Mouse (Mus musculus) cerebellum, adult 11-12 months (tissue): ENCODE results near the gene Smco2.
"Not testable (repeated sequence)": the region's sequence is repeated elsewhere in the genome, so short reads cannot be mapped to it uniquely, and the experiment has no call there.

Source experiments
- DNase-seq: peaks from one replicate; pipeline ENCODE4 v3.0.0; 2022

Gene Smco2

DNA sequence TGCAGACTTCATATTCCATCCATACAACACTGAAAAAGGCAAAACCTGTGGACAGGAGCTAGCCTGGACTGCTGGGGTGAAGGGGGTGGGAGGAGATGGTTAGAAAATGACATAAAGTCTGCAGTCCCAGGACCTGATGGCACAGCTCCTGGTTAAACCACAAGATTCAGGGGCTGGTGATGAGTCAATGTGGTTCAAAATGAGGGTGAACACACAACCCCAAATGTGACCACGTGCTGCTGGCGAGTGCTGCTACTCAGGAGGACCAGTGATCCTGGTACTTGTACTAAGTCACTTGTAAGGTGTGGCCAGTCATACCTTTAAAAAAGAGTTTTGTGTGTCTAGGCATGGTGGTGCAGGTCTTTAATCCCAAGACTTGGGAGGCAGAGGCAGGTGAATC, 13.2 kb downstream of the Smco2 start:
- no peak for DNase-seq

DNA sequence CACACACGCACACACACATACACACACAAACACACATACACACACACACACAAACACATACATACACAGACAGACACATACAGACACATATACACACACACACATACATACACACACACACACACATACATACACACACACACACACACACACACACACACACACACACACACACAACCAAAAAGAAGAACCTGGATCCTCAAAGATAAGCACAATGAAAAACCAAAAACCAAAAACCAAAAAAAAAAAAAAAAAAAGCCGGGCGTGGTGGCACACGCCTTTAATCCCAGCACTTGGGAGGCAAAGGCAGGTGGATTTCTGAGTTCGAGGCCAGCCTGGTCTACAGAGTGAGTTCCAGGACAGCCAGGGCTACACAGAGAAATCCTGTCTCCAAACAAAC, 14.5 kb downstream of the Smco2 start:
- DNase-seq = not testable (repeated sequence)

DNA sequence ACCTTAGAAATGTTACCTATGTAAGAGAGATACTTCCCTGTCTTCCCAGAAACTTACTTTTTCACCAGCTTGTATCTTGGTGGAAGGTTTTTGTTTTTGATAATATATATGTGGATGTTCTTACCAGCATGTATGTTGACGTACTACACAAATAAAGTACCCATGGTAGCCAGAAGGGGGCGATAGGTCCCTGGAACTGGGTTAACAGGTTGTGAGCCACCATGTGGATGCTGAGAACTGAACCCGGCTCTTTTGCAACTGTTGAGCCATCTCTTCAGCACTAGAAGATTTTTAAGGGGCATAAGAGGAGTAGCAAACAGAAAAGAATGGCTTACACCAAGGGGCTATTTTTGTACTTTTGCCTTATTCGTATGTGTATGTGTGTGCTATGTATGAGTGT, 15.8 kb downstream of the Smco2 start:
- no peak for DNase-seq

DNA sequence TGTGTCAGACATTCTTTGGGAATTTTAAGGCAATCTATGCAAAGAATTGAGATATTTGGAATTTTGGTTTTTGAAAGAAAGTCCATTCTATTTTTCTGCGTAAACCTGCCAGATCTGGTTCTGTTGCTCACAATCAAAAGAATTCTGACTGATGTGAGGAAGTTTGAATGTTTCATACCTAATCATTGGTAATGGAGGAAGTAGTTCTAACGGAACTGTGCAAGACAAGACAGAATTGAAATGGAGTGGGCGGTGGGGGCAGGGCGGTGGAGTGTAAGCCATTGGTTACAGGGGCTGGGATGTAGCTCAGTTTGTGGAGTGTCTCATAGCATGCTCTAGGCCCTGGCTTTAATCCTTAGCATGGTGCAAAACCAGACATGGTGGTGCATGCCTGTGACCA, 22.1 kb downstream of the Smco2 start:
- no peak for DNase-seq

DNA sequence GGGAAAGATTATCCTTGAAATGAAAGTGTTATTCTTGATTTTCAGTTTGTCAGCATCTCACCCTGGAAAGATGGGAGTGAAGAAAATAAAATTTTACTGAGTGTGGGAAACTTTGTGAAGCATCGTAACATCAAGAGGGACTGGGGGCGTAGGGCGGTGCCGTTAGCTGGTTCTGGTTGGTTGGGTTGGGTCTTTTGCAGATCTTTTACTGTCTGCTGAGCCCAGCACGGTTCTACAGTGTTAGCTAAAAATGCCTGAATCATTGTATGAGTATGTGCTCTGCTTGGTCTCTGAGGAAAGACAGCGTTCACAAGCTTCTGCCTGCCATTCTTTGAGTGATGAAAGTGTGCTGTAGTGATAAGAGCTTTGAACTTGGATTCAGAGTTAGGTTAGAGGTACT, 24.5 kb downstream of the Smco2 start:
- DNase-seq = no peak

DNA sequence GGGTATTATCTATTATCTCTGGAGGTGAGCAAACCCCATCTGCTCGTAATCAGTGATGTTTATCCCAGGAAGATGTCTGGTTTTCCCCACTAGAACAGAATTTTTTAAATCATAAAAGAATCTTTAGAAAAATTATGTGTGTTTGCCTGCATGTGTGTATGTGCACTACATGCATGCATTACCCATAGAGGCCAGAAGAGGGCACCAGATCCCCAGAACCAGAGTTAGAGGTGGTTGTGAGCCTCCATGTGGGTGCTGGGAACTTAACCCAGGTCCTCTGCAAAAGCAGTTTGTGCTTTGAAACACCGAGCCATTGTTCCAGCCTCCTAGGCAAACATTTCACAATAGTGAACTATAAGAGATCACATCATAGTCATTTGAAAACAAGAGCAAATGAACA, 26.9 kb downstream of the Smco2 start:
- DNase-seq = no peak

DNA sequence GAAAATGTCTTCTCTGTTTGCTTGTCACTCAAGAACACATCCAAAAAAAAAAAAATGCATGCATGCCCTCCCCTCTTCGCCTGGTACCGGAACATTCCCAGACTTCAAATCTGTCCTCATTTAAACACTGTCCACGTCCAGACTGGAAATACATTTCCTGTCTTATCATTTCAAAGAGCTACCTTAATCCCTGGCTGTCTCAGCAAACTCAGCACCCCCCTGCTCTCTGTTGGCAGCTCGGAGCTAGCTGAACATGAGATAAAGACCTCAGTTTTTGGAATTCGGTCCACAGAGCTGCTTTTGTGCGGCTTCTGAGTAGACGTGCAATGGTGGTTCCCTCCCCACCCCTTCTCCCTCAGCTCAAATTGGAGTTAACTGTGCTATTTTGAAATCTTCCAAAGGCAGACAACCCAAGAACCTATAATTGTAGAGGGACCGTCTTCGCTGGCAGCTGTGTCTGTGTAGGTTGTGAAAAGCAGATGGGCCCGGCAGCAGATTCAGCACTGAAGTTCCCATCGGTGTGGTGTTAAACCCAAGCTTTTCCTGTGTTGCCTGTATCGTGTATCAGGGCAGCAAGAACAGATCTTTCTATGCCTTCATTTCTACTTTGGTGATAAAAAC, 27.6 kb downstream of the Smco2 start:
- no peak for DNase-seq

DNA sequence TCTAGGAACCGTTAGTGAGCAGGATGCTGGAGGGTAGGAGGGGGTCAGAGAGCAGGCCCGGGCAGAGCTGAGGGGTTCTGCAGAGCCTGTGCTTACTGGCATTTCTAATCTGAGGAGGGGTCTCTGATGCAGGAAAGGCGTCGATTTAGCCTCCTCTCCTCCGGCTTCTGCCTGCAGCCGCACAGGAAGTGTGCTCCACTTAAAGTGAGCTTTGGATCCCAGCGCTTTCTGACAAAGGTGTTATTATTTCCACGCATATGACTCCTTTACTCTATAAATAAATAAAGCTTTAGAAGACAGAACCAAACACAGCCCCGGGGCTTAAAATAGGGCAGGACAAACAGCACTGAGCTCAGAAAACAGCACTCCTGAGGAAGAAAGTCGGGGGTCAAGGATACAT, 29.0 kb downstream of the Smco2 start:
- no peak for DNase-seq

DNA sequence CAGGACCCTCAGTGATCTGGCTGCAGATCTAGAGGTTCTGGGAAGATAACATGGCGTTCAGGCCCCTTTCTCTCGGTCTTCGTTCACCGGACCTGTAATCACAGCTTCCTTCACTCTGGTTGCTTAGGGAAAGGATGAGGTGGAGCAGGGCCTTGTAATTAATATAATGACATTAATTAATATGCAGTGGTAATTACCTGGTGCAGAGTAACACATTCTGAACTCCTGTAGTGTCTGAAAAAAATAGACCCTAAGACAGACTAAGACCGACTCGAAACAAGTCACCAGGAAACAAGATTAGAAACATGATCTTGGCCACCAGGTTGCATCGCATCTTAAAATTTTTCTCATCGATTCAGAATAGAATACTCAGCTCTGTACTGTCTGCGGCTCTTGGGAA, 30.0 kb downstream of the Smco2 start:
- DNase-seq = no peak

DNA sequence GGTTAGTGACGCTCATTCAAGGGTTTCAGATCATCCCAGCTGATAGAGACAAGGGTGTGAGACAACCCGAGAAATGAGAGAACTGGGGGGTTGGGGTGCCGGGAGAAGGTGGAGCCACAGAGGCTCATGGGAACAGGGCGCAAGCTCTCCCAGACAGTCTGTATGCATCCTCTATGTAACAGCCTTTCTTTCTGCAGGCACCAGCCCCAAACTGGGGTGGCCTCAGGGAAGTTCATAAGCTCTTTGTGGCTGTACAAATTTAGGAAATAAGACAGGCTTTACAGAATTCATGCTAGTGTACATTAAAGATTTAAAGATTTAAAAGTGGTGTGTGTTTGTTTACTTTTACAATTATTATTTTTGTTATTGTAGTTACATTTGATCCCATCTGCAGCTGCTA, 30.4 kb downstream of the Smco2 start:
- no peak for DNase-seq

DNA sequence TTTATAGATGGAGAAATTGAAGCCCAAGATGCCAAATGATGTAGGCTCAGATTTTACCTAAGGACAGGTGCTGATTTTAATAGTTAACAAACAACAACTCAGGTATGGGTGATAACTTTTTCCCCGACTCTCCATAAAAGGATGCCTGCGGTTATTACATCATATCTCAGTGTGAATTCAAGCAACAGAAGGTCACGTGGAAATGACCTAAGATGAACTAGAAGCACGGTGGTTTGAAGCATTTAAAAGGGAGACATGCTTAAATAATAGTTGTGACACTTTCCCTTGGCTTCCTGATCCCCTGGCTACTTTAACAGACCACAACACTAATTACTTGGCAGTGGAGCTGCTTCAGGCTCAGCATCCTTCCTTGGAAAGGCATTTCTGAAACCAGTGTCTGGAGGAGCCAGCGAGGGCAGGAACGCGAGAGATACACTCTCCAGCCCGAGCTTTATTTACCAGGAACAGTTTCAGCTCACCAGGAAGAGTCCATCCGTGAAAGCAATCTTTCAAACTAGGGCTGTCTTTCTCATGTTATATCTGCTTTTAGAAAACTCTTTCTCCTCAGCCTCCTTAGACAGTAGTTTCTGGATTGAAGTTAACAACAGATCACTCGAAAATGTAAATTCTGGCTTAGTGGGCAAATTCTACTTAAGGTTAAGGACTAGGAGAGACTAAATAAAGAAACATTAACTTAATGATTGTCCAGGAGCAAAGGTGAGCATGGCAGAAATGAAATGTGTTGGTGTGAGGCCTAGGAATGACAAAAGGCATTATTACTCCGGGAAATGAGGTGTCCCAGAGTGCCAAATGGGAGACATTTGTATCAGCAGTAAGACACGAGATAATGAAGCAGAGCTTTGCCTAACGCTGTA, 32.2 kb downstream of the Smco2 start:
- no peak for DNase-seq

DNA sequence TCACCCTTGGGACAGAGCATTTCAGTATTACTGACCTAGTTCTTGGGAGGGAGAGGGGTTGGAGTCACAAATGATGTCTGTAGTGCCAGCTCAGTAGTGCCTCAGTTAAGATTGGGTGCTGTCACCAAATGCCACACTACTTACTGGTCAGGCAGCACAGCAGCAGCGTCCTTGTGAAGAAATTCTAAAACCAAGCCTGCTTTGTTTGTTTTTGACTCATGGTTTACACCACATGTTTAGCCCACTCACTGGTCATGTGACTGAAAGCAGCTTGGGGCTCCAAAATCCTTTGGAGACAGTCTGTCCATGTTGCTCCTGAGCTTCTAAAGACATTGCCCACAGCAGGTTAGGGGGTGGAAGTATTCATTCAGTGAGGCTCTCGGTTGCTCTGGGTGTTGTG, 33.5 kb downstream of the Smco2 start:
- DNase-seq = no peak

DNA sequence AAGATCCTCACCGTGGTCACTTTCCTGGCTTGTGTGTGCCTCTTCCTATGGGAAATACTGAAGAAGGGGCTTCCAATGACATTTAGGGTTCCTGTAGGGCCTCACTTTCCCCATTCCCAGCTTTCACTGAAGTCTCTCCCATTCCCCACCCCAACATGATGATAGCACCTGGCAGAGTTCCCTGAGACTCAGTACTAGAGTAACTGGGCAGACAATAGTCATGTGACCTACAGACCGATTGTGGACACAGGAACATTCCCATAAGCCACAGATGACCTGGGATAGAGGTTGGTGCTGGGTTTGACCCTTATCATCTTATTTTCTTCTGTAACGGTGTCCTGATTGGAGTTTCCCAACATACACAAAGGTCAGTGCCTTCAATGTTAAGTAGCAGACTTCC, 34.3 kb downstream of the Smco2 start:
- DNase-seq = no peak

DNA sequence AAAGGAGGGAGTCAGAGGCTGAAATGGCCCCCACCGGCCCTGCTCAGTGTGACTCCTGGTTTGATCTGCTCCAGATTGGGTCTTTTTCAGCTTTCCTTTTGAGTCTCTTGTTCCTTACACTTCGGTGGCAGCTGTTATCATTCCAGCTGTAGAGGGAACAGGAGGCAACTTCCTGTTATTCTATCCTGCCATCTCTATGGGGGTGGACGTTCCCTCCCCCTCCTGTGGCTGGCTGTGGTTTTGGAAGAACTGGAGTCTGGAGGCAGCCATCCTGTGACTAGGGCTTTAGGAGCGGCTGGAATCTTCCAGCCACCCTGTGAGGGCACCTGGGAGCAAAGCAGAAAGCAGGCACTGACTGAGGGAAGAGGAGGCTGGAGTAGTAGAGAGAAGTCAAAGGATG, 34.9 kb downstream of the Smco2 start:
- DNase-seq = no peak

DNA sequence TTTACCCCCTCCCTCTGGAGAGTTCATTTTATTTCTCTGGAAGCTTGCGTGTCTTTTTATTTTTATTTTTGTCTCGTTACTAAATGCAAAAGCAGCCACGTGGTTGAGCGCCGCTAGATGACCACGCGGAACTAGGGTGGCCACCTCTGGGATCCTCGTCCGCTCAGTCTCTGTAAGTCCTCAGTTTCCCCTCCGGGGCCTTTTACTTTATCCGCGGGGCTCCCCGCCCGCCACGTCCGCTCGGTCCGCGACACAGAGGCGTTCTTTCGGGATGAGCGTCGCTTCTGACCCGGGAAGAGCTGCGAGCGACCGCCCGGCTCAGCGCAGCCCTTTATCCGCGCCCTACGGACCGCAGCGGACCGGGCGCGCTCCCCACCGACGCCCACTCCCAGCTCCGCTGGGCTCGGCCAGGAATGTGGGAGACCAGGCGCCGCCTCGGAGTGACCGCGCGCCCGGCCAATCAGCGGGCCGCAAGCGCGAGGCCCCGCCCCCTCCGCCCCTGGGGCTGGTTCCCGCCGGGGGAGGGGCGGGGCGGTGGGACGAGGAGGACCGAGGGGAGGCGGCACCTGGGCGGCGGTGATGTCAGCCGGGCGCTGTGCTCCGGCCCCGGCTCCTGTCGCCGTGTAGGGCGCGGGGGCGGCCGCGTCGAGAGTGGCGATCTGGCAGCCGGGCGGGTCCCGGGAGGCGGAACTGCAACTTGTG, 38.2 kb downstream of the Smco2 start, which contains the start of gene Ppfibp1:
Gene Ppfibp1, plus strand, starts transcription at position 530 of the 702 bp plus-strand sequence.
- DNase-seq = peak; percentile 85

DNA sequence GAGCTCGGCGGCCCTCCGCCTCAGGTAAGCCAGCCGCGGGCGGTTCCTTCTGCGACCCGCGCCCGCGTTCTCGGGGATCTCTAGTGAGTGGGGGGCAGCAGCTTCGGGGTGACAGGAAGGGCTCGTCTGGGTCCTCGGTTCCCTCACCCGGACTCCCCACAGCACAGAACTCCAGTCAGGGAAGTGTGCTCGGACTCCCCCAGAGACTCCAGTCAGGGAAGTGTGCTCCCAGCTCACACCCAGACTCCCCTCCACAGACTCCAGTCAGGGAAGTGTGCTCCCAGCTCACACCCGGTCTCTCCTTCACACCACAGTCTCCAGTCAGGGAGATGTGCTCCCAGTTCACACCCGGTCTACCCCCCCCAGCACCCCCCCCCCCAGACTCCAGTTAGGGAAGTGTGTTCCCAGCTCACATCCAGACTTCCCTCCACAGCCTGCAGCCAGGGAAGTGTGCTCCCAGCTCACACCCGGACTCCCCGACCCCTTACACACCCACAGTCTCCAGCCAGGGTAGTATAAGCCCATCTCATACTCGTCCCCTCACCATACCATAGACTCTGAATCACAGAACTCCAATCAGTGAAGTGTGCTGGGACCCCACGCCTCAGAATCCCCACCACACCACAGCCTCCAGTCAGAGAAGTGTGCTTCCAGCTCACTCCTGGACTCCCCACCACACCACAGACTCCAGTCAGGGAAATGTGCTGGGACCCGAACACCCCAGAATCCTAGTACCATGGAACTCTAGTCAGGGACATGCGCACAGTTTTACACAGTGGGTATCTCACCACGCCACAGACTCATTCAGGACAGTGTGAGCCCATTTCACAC, 39.0 kb downstream of the Smco2 start:
- no peak for DNase-seq

DNA sequence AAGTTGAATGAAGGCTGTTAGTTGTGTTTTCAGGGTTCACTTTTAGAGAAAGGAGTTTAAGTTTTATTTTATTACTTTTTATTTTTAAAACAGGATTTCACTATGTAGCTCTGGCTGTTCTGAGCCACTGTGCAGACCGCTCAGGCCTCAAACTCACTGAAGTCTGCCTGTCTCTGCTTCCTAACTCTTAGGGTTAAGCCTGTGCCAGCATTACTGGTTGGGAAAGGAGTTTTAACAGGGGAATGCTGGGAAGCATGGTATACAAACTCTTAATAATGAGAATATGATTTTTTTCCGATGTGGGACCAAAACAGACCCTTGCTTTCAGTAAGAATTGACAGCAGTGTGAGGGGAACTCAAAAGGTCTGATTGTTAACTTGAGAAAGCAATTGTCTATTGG, 40.3 kb downstream of the Smco2 start:
- no peak for DNase-seq

DNA sequence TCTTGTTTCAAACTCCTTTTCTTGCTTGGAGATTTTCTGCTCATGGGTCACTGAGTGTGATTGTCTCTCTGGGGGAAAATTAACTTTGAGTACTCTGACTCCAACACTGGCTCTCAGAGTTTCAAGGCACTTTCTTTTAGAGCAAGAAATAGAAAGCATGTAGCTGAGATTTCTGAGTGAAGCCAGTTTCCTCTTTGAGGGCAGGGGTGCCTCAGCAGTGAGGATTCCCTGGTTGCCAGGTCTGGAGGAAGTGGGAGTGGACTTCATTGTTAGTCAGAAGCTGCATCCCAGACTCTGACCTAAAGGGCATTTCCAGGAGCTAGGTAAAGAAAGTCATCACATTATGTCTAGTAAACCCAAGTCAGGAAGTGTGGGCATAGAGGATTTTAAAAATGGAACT, 40.7 kb downstream of the Smco2 start:
- no peak for DNase-seq

DNA sequence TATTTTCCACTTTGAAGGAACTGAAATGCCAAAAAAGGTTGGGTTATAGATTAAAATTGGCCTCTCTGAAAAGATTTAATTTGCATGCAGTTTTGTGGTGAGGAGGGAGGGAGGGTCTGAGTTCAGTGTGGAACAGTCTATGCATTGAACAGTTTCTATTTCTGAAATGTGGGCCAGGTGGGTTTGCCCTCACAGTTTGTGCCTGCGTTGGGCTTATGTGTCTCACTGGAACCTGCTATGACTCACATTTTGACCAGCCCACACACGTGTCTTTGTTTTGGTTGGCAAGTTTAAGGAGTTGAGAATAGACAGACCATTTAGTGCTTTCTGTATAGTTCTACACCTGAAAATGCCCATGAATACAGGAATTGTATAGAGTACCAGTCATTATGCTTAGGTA, 44.0 kb downstream of the Smco2 start:
- no peak for DNase-seq

DNA sequence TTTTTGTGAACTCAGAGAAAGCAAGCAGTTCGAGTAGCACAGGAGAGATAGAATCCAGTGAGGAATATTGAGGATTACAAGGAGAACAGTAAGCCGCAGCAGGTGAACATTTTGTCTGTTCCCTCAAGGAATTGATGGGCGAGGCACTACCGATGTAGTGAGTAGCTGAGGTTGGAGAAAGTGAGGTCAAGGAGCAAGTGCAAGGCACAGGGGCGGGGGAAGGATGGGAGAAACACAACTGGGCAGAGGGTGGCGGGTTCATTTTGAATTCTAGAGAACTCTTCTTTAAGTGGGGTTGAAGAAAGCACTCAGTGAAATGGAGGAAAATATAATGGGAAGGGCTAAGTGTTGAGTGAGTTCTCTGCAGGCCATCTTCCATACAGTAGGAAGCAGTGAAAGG, 48.8 kb downstream of the Smco2 start:
- no peak for DNase-seq

DNA sequence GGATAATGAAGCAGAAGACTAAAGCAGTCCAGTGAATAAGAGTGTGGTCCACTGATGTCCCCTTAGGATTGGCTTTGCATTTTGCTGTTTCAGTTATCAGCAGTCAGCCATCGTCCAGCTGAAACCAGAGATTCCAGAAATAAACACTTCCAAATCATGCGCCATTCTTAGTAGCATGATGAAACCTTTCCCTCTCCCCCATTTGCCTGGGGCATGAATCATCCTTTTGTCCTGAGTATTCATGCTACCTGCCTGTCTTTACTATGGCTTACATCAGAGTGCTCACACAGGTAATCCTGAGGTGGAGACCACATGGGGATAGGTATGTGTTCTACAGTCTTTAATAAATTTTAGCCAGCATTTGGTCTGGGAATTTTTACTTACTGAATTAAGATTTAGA, 49.7 kb downstream of the Smco2 start:
- DNase-seq = no peak

DNA sequence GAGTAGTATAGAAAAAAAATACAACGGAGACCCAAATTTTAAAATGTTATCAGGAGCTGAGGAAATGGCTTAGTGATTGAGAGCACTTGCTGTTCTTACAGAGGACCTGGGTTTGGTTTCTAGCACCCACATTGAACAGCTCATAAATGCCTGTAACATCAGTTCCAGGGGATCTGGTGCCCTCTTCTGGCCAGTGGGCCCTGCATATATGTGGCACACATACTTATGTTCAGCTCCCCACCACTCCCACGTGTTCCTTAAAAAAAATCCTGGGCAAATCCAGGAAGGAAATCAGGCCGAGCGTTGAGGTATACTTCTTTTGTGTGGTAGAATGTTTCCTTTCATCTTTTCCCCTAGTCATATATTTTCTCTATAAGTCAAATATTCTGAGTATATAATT, 52.0 kb downstream of the Smco2 start:
- no peak for DNase-seq

DNA sequence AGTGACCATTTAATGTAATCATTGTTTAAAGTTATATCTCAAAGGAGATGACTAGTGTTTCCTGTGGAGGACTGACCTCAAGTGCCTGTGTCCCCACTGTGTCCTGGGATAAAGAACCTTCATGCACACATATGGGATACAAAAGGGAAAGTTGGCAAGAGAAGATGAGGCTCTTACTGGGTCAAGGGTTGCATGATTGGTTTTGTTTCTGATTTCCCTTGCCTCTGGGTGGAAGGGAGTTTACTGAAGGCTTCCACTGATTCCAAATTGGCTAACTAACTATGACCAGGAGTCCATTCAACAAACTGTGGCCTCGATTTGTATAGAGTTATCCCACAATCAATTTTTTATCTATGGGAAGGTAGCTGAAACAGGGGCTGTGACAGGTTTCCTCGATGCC, 53.7 kb downstream of the Smco2 start:
- no peak for DNase-seq
